Mouse (Mus musculus) forebrain, postnatal 0 days (tissue): ENCODE data around the gene Papola. TPM values are rescaled to one million over a fixed set of nuclear protein-coding genes. Genes with fewer than 3 reads are reported as not detected.

Source experiments
- ATAC-seq: fragments of 200-750 bp; cut with Nextera tagmentation; 2 replicates; pipeline ENCODE4 v1.8.0; 2017; ENCODE audit warnings: mild to moderate bottlenecking, moderate library complexity
- DNase-seq: peaks from one replicate; pipeline ENCODE4 v3.0.0-alpha.2; 2015
- H3K27ac ChIP-seq: fragments of 300-500 bp; sonication (generic); 2 replicates; pipeline ENCODE4 v1.5.1; 2014; ENCODE audit warnings: low read depth, mild to moderate bottlenecking, antibody characterized with exemption, low read length, moderate library complexity, mixed read lengths
- H3K27me3 ChIP-seq: fragments of 300-500 bp; sonication (generic); 2 replicates; pipeline ENCODE4 v1.6.1; 2014; ENCODE audit warnings: mild to moderate bottlenecking, low read length, mixed read lengths; ENCODE audit not compliant: insufficient read depth
- H3K36me3 ChIP-seq: fragments of 300-500 bp; sonication (generic); 2 replicates; pipeline ENCODE4 v1.6.1; 2014; ENCODE audit warnings: mild to moderate bottlenecking, moderate library complexity; ENCODE audit not compliant: insufficient read depth
- H3K4me1 ChIP-seq: fragments of 300-500 bp; sonication (generic); 2 replicates; pipeline ENCODE4 v1.6.1; 2014; ENCODE audit warnings: antibody characterized with exemption; ENCODE audit not compliant: insufficient read depth
- H3K4me2 ChIP-seq: fragments of 300-500 bp; sonication (generic); 2 replicates; pipeline ENCODE4 v1.6.1; 2014; ENCODE audit warnings: low read depth, mild to moderate bottlenecking, moderate library complexity
- H3K4me3 ChIP-seq: fragments of 300-500 bp; sonication (generic); 2 replicates; pipeline ENCODE4 v1.5.1; 2014; ENCODE audit warnings: low read depth, low read length, mixed read lengths
- H3K9ac ChIP-seq: fragments of 300-500 bp; sonication (generic); 2 replicates; pipeline ENCODE4 v1.6.1; 2014; ENCODE audit warnings: mild to moderate bottlenecking
- H3K9me3 ChIP-seq: fragments of 300-500 bp; sonication (generic); 2 replicates; pipeline ENCODE4 v1.6.1; 2016; ENCODE audit warnings: low read length
- CTCF ChIP-seq: sonication (generic); IDR thresholded peaks from 2 replicates; pipeline ENCODE4 v1.5.1; 2016; ENCODE audit warnings: antibody characterized with exemption, control low read depth, low read depth
- WGBS: fragments of 180-500 bp; shearing (Covaris S2); extraction: QIAGEN DNeasy Blood & Tissue Kit; methylation state at CpG from one replicate; pipeline ENCODE4 v1.1.7; 2014; 5-methylcytosine and 5-hydroxymethylcytosine counted together
- polyA plus RNA-seq: library from polyadenylated mRNA; unstranded; fragments of >200 nt; fragmentation: Nextera tagmentation; extraction: Ambion mirVana; gene quantifications from 2 replicates; pipeline ENCODE4 v1.2.1, GENCODE M21; 2015
- total RNA-seq: library from RNA; depleted of rRNA; stranded (reverse); fragments of >200 nt; gene quantifications from 2 replicates; pipeline ENCODE4 v1.2.3, GENCODE M21; 2014

Papola gene
- total and polyA plus RNA-seq, 2 experiments from 2014 or later = 110 to 131 TPM

DNA sequence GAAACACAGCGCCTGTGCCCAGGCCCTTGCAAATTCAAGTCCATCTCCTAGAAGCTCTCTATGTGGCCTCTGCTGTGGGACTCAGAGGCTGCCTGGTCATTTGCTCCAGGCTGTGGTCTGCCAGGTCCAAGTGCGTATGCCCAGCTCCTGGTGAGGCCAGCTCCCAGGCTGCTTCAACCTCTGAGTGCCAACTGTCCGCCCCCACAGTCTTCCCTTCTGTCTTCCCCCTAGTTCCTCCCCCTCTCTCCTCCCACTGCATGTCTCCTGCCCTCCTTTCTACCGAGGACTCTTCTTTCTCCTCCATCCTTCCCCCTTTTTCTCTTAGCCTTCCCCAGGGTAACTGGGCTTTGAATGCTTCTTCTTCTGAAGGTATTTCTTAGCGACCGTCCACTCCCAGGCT, 77.6 kb downstream of the Papola start:
- Histone ChIP-seq H3K36me3 (no peaks in the 10 kb centered on the region), H3K27me3 (no peaks in the 10 kb centered on the region), H3K9me3 (no peaks in the 10 kb centered on the region), H3K4me1 (no peaks in the 10 kb centered on the region), H3K4me2 (no peak overlapping the region), H3K9ac (no peak overlapping the region), H3K4me3 (no peak overlapping the region), H3K27ac (no peak overlapping the region)
- TF ChIP-seq CTCF = no peak
- DNase-seq (no peak), ATAC-seq (no peak)
- 43% methylated on average over 6 of the region's 6 CpGs for WGBS

DNA sequence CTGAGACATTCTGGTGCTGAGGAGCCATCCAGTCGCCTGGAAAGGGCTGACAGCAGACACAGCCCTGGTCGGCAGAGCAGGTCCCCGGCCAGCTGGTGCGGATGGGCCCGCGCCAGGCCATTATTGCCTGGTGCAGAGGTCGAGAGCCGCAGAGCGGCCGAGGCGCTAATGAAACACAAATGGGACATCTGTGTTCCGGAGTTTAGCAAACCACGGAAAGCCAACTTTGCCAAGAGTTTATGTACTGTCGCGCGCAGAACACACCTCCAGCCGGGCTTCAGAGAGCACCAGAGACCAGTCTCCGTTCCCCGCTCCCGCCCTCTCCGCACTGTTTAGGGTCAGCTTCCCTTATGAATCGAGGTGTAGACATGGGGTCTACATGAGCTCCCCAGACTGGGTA, 78.1 kb downstream of the Papola start:
- no peak for ATAC-seq
- Histone ChIP-seq H3K36me3 (no peaks in the 10 kb centered on the region), H3K4me2 (no peak overlapping the region), H3K4me1 (no peaks in the 10 kb centered on the region), H3K9me3 (no peaks in the 10 kb centered on the region), H3K27me3 (no peaks in the 10 kb centered on the region), H3K27ac (no peak overlapping the region), H3K4me3 (no peak overlapping the region), H3K9ac (no peak overlapping the region)
- no peak for TF ChIP-seq CTCF
- 59% methylated on average over 22 of the region's 22 CpGs for WGBS
- no peak for DNase-seq

- no peak overlapping the region for H3K4me2 ChIP-seq
- H3K9ac ChIP-seq = no peak overlapping the region
- H3K4me1 ChIP-seq = no peaks in the 10 kb centered on the region
- no peaks in the 10 kb centered on the region for H3K9me3 ChIP-seq
- no peaks in the 10 kb centered on the region for H3K27me3 ChIP-seq
- 91% methylated on average over 11 of the region's 11 CpGs for WGBS
- H3K27ac ChIP-seq = no peak overlapping the region
- no peak for ATAC-seq
- TF ChIP-seq CTCF = no peak
- no peak overlapping the region for H3K4me3 ChIP-seq
- no peak for DNase-seq
- H3K36me3 ChIP-seq = no peaks in the 10 kb centered on the region
These were observed 78.9 kb downstream of the Papola start for GRCm38 (mm10) chr12:105863436-105863835.

DNA sequence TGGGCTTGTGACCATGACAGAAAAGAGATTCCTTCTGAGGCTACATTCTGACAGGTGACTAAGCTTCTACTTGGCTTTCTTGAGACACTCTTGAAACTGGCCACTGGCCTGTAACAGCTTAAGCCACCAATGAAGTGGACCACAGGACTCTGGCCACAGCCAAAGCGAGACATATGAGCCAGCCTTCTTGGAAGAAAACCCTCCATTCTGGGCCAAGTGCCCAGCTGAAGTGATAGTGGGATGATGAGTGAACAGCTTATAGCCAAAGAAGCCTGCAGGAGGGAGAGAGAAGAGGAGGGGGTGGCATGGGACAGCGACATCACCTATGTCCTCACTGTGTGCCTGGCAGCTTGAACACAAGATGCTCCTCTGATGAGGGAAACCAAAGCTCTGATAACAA, 83.2 kb downstream of the Papola start:
- Histone ChIP-seq H3K4me2 (no peak overlapping the region), H3K36me3 (no peaks in the 10 kb centered on the region), H3K27ac (no peak overlapping the region), H3K9ac (no peak overlapping the region), H3K9me3 (no peaks in the 10 kb centered on the region), H3K4me3 (no peak overlapping the region), H3K4me1 (no peaks in the 10 kb centered on the region), H3K27me3 (no peaks in the 10 kb centered on the region)
- DNase-seq (no peak), ATAC-seq (no peak)
- no peak for TF ChIP-seq CTCF
- WGBS = 79% methylated on average over 2 of the region's 2 CpGs

GRCm38 (mm10) chr12:105869242-105869641, 84.7 kb downstream of the Papola start:
- 38% methylated on average over 6 of the region's 6 CpGs for WGBS
- H3K4me3 ChIP-seq = no peak overlapping the region
- H3K36me3 ChIP-seq = no peaks in the 10 kb centered on the region
- no peaks in the 10 kb centered on the region for H3K9me3 ChIP-seq
- no peak overlapping the region for H3K9ac ChIP-seq
- no peaks in the 10 kb centered on the region for H3K27me3 ChIP-seq
- H3K4me1 ChIP-seq = no peaks in the 10 kb centered on the region
- DNase-seq = no peak
- ATAC-seq = no peak
- H3K27ac ChIP-seq = no peak overlapping the region
- H3K4me2 ChIP-seq = no peak overlapping the region
- no peak for TF ChIP-seq CTCF

GRCm38 (mm10) chr12:105869696-105870095, 85.2 kb downstream of the Papola start:
- Histone ChIP-seq H3K9ac (no peak overlapping the region), H3K4me3 (no peak overlapping the region), H3K27me3 (no peaks in the 10 kb centered on the region), H3K36me3 (no peaks in the 10 kb centered on the region), H3K4me1 (no peaks in the 10 kb centered on the region), H3K9me3 (no peaks in the 10 kb centered on the region), H3K4me2 (no peak overlapping the region), H3K27ac (no peak overlapping the region)
- 44% methylated on average over 14 of the region's 14 CpGs for WGBS
- ATAC-seq (no peak), DNase-seq (no peak)
- no peak for TF ChIP-seq CTCF

DNA sequence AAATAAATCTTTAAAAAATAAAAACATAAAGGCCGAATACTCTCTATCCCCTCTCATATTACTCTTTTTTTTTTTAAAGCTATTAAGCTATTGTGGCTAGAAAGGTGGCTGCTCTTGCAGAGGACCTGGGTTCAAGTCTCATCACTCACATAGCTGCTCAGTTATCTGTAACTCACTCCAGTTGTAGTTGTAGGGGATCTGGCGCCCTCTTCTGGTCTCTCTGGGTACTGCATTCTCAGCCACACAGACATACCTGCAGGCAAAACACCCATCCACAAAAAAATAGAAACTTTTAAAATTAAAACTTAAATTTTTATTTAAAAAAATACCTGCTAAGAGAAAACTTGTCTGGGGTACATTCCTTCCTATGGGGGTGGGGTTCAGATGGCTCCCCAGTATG, 88.8 kb downstream of the Papola start:
- DNase-seq (no peak), ATAC-seq (no peak)
- no peak overlapping the region for H3K27ac ChIP-seq
- H3K4me1 ChIP-seq = 0 out of 2 replicates have a peak, but pooled peaks cover 6% of the 10 kb centered on the region
- H3K9ac ChIP-seq = no peak overlapping the region
- WGBS = 57% methylated on average over 2 of the region's 2 CpGs
- no peak overlapping the region for H3K4me3 ChIP-seq
- TF ChIP-seq CTCF = peak; percentile 38
- no peaks in the 10 kb centered on the region for H3K36me3 ChIP-seq
- H3K27me3 ChIP-seq = no peaks in the 10 kb centered on the region
- H3K9me3 ChIP-seq = no peaks in the 10 kb centered on the region
- no peak overlapping the region for H3K4me2 ChIP-seq

DNA sequence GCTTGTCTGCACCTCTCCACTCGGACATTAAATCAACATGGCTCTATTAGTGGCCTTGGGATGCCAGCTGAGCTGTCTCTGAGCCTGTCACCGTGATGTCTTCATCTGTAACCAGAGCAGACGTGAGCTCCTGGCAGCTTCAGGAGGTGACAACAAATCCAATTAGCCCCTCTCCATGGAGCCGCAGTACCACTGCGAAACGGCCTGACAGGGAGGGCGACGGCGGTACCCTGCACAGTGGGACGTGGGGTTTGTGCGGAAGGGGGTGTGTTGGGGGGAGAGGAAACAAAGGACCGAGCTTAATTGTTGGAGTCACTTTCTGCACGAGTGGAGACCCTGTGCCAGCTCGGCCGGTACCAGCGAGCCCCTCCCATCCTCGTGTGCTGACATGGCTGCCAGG, 90.6 kb downstream of the Papola start:
- H3K9ac ChIP-seq = no peak overlapping the region
- peak overlapping the region; percentile 57; the same call in 1 of the 2 replicates for H3K27ac ChIP-seq
- TF ChIP-seq CTCF = peak; percentile 52

More for the DNA sequence above, 90.6 kb downstream of the Papola start:
- H3K4me2 ChIP-seq = peak overlapping the region; percentile 13
- 0 out of 2 replicates have a peak, but pooled peaks cover 6% of the 10 kb centered on the region for H3K4me1 ChIP-seq
- DNase-seq = peak; percentile 69
- peak; percentile 92 for ATAC-seq
- no peaks in the 10 kb centered on the region; the same call in 1 of the 2 replicates for H3K9me3 ChIP-seq
- H3K36me3 ChIP-seq = no peaks in the 10 kb centered on the region
- H3K4me3 ChIP-seq = no peak overlapping the region
- H3K27me3 ChIP-seq = no peaks in the 10 kb centered on the region
- 9% methylated on average over 17 of the region's 17 CpGs for WGBS
